Mouse (Mus musculus): ENCODE measurements around the gene Pkp1. TPM values are rescaled to one million over a fixed set of nuclear protein-coding genes. Genes with fewer than 3 reads are reported as not detected.

Gene Pkp1
- total RNA-seq, 2 experiments from 2014 or later, result 0.07 TPM; not detected in 1

Other genes with a start within 250 kb of the Pkp1 start
- 10 to 100 TPM; 63.5 to 70.3 TPM for gene Csrp1, start 199.1 kb downstream of the Pkp1 start, total RNA-seq (2021)
- 10 to 100 TPM; 24.1 to 36.7 TPM for gene Phlda3, start 153.1 kb downstream of the Pkp1 start, total RNA-seq (2021)
- gene Tnni1, start 139.8 kb downstream of the Pkp1 start, total RNA-seq (2021), result 100 to 1,000 TPM; 162 to 214 TPM
- under 1 TPM; 0.11 to 0.12 TPM for gene Lad1, start 100.6 kb downstream of the Pkp1 start, total RNA-seq (2021)
- gene Tnnt2, start 82.9 kb downstream of the Pkp1 start, total RNA-seq (2021), result 10 to 100 TPM; 41.1 to 52.6 TPM
- 10 to 100 TPM; 18.2 to 31.6 TPM for gene Igfn1, start 87.1 kb upstream of the Pkp1 start, total RNA-seq (2021)
- 10 to 100 TPM; 27.2 to 29.0 TPM for gene Tmem9, start 88.9 kb upstream of the Pkp1 start, total RNA-seq (2021)
- not detected for gene Ascl5, start 131.6 kb upstream of the Pkp1 start, total RNA-seq (2021)
- gene Cacna1s, start 133.5 kb upstream of the Pkp1 start, total RNA-seq (2021), result 100 to 1,000 TPM; 558 to 576 TPM
- gene Kif21b, start 212.2 kb upstream of the Pkp1 start, total RNA-seq (2021), result 1 to 10 TPM; 1.1 to 2.0 TPM

All from gastrocnemius, postnatal 10 days (tissue).